Mouse (Mus musculus) ES-Bruce4 (cell line): ENCODE data around the gene Fetub.

Experiments used
- CTCF ChIP-seq: IDR thresholded peaks from one replicate; pipeline ENCODE4 v1.8.1; 2011; ENCODE audit warnings: low read depth, low read length
- EP300 ChIP-seq: IDR thresholded peaks from 2 replicates; pipeline ENCODE4 v1.6.1; 2011; ENCODE audit warnings: low read depth, low read length; ENCODE audit not compliant: insufficient read depth

DNA sequence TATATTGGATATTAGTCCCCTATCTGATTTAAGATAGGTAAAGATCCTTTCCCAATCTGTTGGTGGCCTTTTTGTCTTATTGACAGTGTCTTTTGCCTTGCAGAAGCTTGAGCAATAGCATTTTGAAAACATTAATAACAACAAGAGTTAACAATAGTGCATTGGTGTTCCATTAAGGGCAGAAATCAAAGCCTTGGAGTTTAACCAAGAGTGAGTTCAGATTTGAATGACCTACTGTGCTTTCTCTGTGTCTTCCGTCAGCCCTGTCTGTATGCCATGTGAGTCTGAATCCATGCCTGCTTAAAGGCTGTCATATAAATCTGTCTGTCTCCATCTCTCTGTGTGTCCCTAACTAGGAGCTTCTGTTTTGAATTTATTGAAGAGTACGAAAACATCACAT is 29.2 kb downstream of the Fetub start:
- TF ChIP-seq CTCF (no peak), EP300 (no peak)
